Mouse (Mus musculus) kidney, postnatal 14 days (tissue): ENCODE measurements around the gene Ppargc1a.

Experiments
- DNase-seq: peaks from one replicate; pipeline ENCODE4 v3.0.0; 2022; ENCODE audit warnings: mixed read lengths

Ppargc1a gene

GRCm38 (mm10) chr5:51410006-51410405, 157.5 kb downstream of the Ppargc1a start:
- no peak for DNase-seq

GRCm38 (mm10) chr5:51406406-51406805, 161.1 kb downstream of the Ppargc1a start:
- DNase-seq, result peak; percentile 13
